Mouse (Mus musculus) neural tube, embryonic 14.5 days (tissue): ENCODE measurements around the gene Atp2b2. TPM values are rescaled to one million over a fixed set of nuclear protein-coding genes. Genes with fewer than 3 reads are reported as not detected.
A peak's percentile ranks its signal among the peaks of the same experiment; 100 is the strongest.

Experiments used
- ATAC-seq: fragments of 200-750 bp; cut with Nextera tagmentation; 2 replicates; pipeline ENCODE4 v1.8.0; 2017; ENCODE audit warnings: low read depth, mild to moderate bottlenecking, moderate TSS enrichment, moderate library complexity
- H3K27ac ChIP-seq: fragments of 300-500 bp; sonication (generic); 2 replicates; pipeline ENCODE4 v1.5.1; 2014; ENCODE audit warnings: low read depth, mild to moderate bottlenecking, control low read depth, low read length, moderate library complexity, mixed read lengths
- H3K27me3 ChIP-seq: fragments of 300-500 bp; sonication (generic); 2 replicates; pipeline ENCODE4 v1.6.1; 2014; ENCODE audit warnings: low read length; ENCODE audit not compliant: control insufficient read depth, insufficient read depth
- H3K36me3 ChIP-seq: fragments of 300-500 bp; sonication (generic); 2 replicates; pipeline ENCODE4 v1.6.1; 2014; ENCODE audit warnings: low read length, mixed read lengths; ENCODE audit not compliant: control insufficient read depth, insufficient read depth
- H3K4me1 ChIP-seq: fragments of 300-500 bp; sonication (generic); 2 replicates; pipeline ENCODE4 v1.6.1; 2014; ENCODE audit warnings: low read length; ENCODE audit not compliant: control insufficient read depth, insufficient read depth
- H3K4me2 ChIP-seq: fragments of 300-500 bp; sonication (generic); 2 replicates; pipeline ENCODE4 v1.6.1; 2014; ENCODE audit warnings: mild to moderate bottlenecking, low read depth, low read length, control low read depth
- H3K4me3 ChIP-seq: fragments of 300-500 bp; sonication (generic); 2 replicates; pipeline ENCODE4 v1.5.1; 2014; ENCODE audit warnings: low read depth, low read length, control low read depth, mixed read lengths
- H3K9ac ChIP-seq: fragments of 300-500 bp; sonication (generic); replicated peaks from 2 replicates; pipeline ENCODE4 v1.6.1; 2014; ENCODE audit warnings: low read depth, mild to moderate bottlenecking, control low read depth, low read length, mixed read lengths
- H3K9me3 ChIP-seq: fragments of 300-500 bp; sonication (generic); 2 replicates; pipeline ENCODE4 v1.6.1; 2016; ENCODE audit warnings: low read length; ENCODE audit not compliant: control insufficient read depth
- WGBS: fragments of 180-500 bp; shearing (Covaris S2); extraction: QIAGEN DNeasy Blood & Tissue Kit; methylation state at CpG from one replicate; pipeline ENCODE4 v1.1.7; 2014; 5-methylcytosine and 5-hydroxymethylcytosine counted together
- polyA plus RNA-seq: library from polyadenylated mRNA; unstranded; fragments of >200 nt; fragmentation: Nextera tagmentation; extraction: Ambion mirVana; gene quantifications from 2 replicates; pipeline ENCODE4 v1.2.1, GENCODE M21; 2014

Atp2b2 gene
- polyA plus RNA-seq, 1 experiment from 2014 or later, result 38.6 TPM

- H3K9ac ChIP-seq, result no peak overlapping the region
- H3K4me1 ChIP-seq, result no peaks in the 10 kb centered on the region
- ATAC-seq, result no peak
- H3K4me3 ChIP-seq, result no peak overlapping the region
- no peaks in the 10 kb centered on the region for H3K9me3 ChIP-seq
- no peaks in the 10 kb centered on the region for H3K27me3 ChIP-seq
- H3K4me2 ChIP-seq, result no peak overlapping the region
- H3K27ac ChIP-seq, result no peak overlapping the region
- H3K36me3 ChIP-seq, result no peaks in the 10 kb centered on the region
Observed at GRCm38 (mm10) chr6:114062688-114063087, 20.3 kb upstream of the Atp2b2 start.

- H3K9ac ChIP-seq, result no peak overlapping the region
- 93% methylated on average over 7 of the region's 7 CpGs for WGBS
Observed at GRCm38 (mm10) chr6:114059206-114059605, 16.8 kb upstream of the Atp2b2 start.

GRCm38 (mm10) chr6:114058030-114058808, 15.8 kb upstream of the Atp2b2 start:
- no peak overlapping the region for H3K4me3 ChIP-seq
- 67% methylated on average over 15 of the region's 15 CpGs for WGBS
- no peaks in the 10 kb centered on the region for H3K36me3 ChIP-seq
- H3K9ac ChIP-seq, result no peak overlapping the region
- no peak overlapping the region for H3K4me2 ChIP-seq
- no peaks in the 10 kb centered on the region for H3K4me1 ChIP-seq
- no peaks in the 10 kb centered on the region for H3K27me3 ChIP-seq
- H3K9me3 ChIP-seq, result no peaks in the 10 kb centered on the region
- H3K27ac ChIP-seq, result no peak overlapping the region
- no peak for ATAC-seq

More at GRCm38 (mm10) chr6:114059206-114059605, 16.8 kb upstream of the Atp2b2 start:
- Histone ChIP-seq H3K4me2 (no peak overlapping the region), H3K27ac (no peak overlapping the region), H3K9me3 (no peaks in the 10 kb centered on the region), H3K4me1 (no peaks in the 10 kb centered on the region), H3K4me3 (no peak overlapping the region), H3K27me3 (no peaks in the 10 kb centered on the region), H3K36me3 (no peaks in the 10 kb centered on the region)
- no peak for ATAC-seq

GRCm38 (mm10) chr6:114055311-114055710, 12.9 kb upstream of the Atp2b2 start:
- no peaks in the 10 kb centered on the region for H3K9me3 ChIP-seq
- no peak overlapping the region for H3K4me2 ChIP-seq
- H3K4me3 ChIP-seq, result no peak overlapping the region
- no peak for ATAC-seq
- no peaks in the 10 kb centered on the region for H3K36me3 ChIP-seq
- no peak overlapping the region for H3K27ac ChIP-seq
- no peaks in the 10 kb centered on the region for H3K4me1 ChIP-seq
- WGBS, result 83% methylated on average over 7 of the region's 7 CpGs
- no peaks in the 10 kb centered on the region for H3K27me3 ChIP-seq
- no peak overlapping the region for H3K9ac ChIP-seq

GRCm38 (mm10) chr6:114044962-114045361, 2.5 kb upstream of the Atp2b2 start:
- no peak overlapping the region for H3K9ac ChIP-seq
- no peaks in the 10 kb centered on the region for H3K9me3 ChIP-seq
- H3K27me3 ChIP-seq, result peaks cover 21% of the 10 kb centered on the region
- no peaks in the 10 kb centered on the region for H3K36me3 ChIP-seq
- WGBS, result 82% methylated on average over 8 of the region's 8 CpGs
- H3K27ac ChIP-seq, result no peak overlapping the region
- H3K4me3 ChIP-seq, result no peak overlapping the region
- ATAC-seq, result no peak
- no peaks in the 10 kb centered on the region for H3K4me1 ChIP-seq
- H3K4me2 ChIP-seq, result no peak overlapping the region

GRCm38 (mm10) chr6:114042836-114043235, 423 bp upstream of the Atp2b2 start:
- H3K9me3 ChIP-seq, result no peaks in the 10 kb centered on the region
- WGBS, result 94% methylated on average over 7 of the region's 7 CpGs
- H3K4me3 ChIP-seq, result no peak overlapping the region
- H3K27me3 ChIP-seq, result peaks cover 23% of the 10 kb centered on the region
- H3K36me3 ChIP-seq, result no peaks in the 10 kb centered on the region
- no peak for ATAC-seq
- no peak overlapping the region for H3K27ac ChIP-seq
- no peaks in the 10 kb centered on the region for H3K4me1 ChIP-seq
- H3K4me2 ChIP-seq, result no peak overlapping the region
- H3K9ac ChIP-seq, result no peak overlapping the region

- H3K4me1 ChIP-seq, result no peaks in the 10 kb centered on the region
- 1% methylated on average over 11 of the region's 52 CpGs for WGBS
- H3K27ac ChIP-seq, result no peak overlapping the region
- H3K4me2 ChIP-seq, result peak overlapping the region; percentile 97
- peak overlapping the region; percentile 57 for H3K4me3 ChIP-seq
- peak overlapping the region; percentile 72 for H3K9ac ChIP-seq
- H3K36me3 ChIP-seq, result no peaks in the 10 kb centered on the region
- H3K27me3 ChIP-seq, result peaks cover 23% of the 10 kb centered on the region
- peak; percentile 55; the same call in 1 of the 2 replicates for ATAC-seq
- H3K9me3 ChIP-seq, result no peaks in the 10 kb centered on the region
Observed at GRCm38 (mm10) chr6:114041911-114042284, 515 bp downstream of the Atp2b2 start.

GRCm38 (mm10) chr6:114041097-114041910, 1.1 kb downstream of the Atp2b2 start:
- H3K9ac ChIP-seq, result peak overlapping the region; percentile 72
- H3K9me3 ChIP-seq, result no peaks in the 10 kb centered on the region
- peak overlapping the region; percentile 97 for H3K4me2 ChIP-seq
- no peaks in the 10 kb centered on the region for H3K36me3 ChIP-seq
- H3K4me1 ChIP-seq, result no peaks in the 10 kb centered on the region
- H3K27ac ChIP-seq, result no peak overlapping the region
- peak overlapping the region; percentile 57 for H3K4me3 ChIP-seq
- H3K27me3 ChIP-seq, result peaks cover 23% of the 10 kb centered on the region
- peak; percentile 28; the same call in 1 of the 2 replicates for ATAC-seq
- WGBS, result 2% methylated on average over 26 of the region's 39 CpGs

- no peaks in the 10 kb centered on the region for H3K4me1 ChIP-seq
- no peak overlapping the region for H3K4me2 ChIP-seq
- no peaks in the 10 kb centered on the region for H3K36me3 ChIP-seq
- no peak overlapping the region for H3K27ac ChIP-seq
- peaks cover 8% of the 10 kb centered on the region for H3K27me3 ChIP-seq
- no peaks in the 10 kb centered on the region for H3K9me3 ChIP-seq
- H3K4me3 ChIP-seq, result no peak overlapping the region
- no peak for ATAC-seq
- WGBS, result 74% methylated on average over 3 of the region's 3 CpGs
- H3K9ac ChIP-seq, result no peak overlapping the region
Observed at GRCm38 (mm10) chr6:114035704-114036103, 6.7 kb downstream of the Atp2b2 start.
